Mouse (Mus musculus): ENCODE measurements around the gene Nsmce1. TPM values are rescaled to one million over a fixed set of nuclear protein-coding genes. Genes with fewer than 3 reads are reported as not detected.
A peak's percentile ranks its signal among the peaks of the same experiment; 100 is the strongest.
"Not testable (repeated sequence)": the region's sequence is repeated elsewhere in the genome, so short reads cannot be mapped to it uniquely, and the experiment has no call there.

The Nsmce1 gene
- polyA plus RNA-seq, 1 experiment = 35.8 TPM

- Histone ChIP-seq H3K4me1 (ENCODE audit: control insufficient read depth, insufficient read depth, insufficient read length, low read length) (peaks cover 12% of the 10 kb centered on the region; the same call in 1 of the 2 replicates), H3K27ac (ENCODE audit: insufficient read depth, low read depth, low read length) (no peak overlapping the region), H3K36me3 (ENCODE audit: control insufficient read depth, insufficient read depth, low read length) (no peaks in the 10 kb centered on the region), H3K4me3 (ENCODE audit: low read depth, low read length) (no peak overlapping the region), H3K27me3 (ENCODE audit: control insufficient read depth, insufficient read depth, low read length) (no peaks in the 10 kb centered on the region)
- WGBS = 63% methylated on average over 4 of the region's 4 CpGs
- TF ChIP-seq POLR2A (IDR thresholded peaks at IDR 0.05; ENCODE audit: low read depth, low read length) = no peak
- no peak for TF ChIP-seq CTCF (IDR thresholded peaks at IDR 0.05; ENCODE audit: extremely low read depth, insufficient read length, insufficient replicate concordance, low read depth, low read length)
Observed at GRCm38 (mm10) chr7:125442323-125442722, 49.1 kb downstream of the Nsmce1 start.

- 44% methylated on average over 8 of the region's 8 CpGs for WGBS
- Histone ChIP-seq H3K27me3 (ENCODE audit: control insufficient read depth, insufficient read depth, low read length) (no peaks in the 10 kb centered on the region), H3K4me3 (ENCODE audit: low read depth, low read length) (no peak overlapping the region), H3K36me3 (ENCODE audit: control insufficient read depth, insufficient read depth, low read length) (no peaks in the 10 kb centered on the region), H3K4me1 (ENCODE audit: control insufficient read depth, insufficient read depth, insufficient read length, low read length) (peaks cover 21% of the 10 kb centered on the region), H3K27ac (ENCODE audit: insufficient read depth, low read depth, low read length) (peak overlapping the region; percentile 54; the same call in 1 of the 2 replicates)
- TF ChIP-seq POLR2A (IDR thresholded peaks at IDR 0.05; ENCODE audit: low read depth, low read length) = no peak
- TF ChIP-seq CTCF (IDR thresholded peaks at IDR 0.05; ENCODE audit: extremely low read depth, insufficient read length, insufficient replicate concordance, low read depth, low read length) = no peak
Observed at GRCm38 (mm10) chr7:125434666-125435290, 56.6 kb downstream of the Nsmce1 start.

DNA sequence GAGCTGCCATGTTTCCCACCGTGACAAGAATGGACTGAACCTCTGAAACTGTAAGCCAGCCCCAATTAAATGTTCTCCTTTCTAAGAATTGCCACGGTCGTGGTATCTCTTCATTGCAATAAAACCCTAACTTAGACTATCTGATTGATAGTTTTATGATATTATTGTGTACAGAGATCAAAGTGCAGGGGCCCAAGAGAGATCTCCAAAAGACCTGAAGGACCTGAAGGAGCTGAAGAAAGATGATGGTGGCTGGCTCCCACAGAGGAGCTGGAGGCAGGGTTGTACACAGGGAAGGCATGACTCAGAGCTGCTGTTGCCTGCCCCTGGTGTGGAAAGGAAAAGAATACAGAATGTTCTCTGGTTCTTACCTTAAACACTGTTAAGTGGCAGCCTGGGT lies 57.5 kb downstream of the Nsmce1 start:
- peak overlapping the region; percentile 57; the same call in 1 of the 2 replicates for H3K27ac ChIP-seq (ENCODE audit: insufficient read depth, low read depth, low read length)
- 40% methylated on average over 3 of the region's 3 CpGs for WGBS
- no peak for TF ChIP-seq CTCF (IDR thresholded peaks at IDR 0.05; ENCODE audit: extremely low read depth, insufficient read length, insufficient replicate concordance, low read depth, low read length)
- no peak for TF ChIP-seq POLR2A (IDR thresholded peaks at IDR 0.05; ENCODE audit: low read depth, low read length)
- no peaks in the 10 kb centered on the region for H3K27me3 ChIP-seq (ENCODE audit: control insufficient read depth, insufficient read depth, low read length)
- H3K4me3 ChIP-seq (ENCODE audit: low read depth, low read length) = no peak overlapping the region
- peaks cover 21% of the 10 kb centered on the region for H3K4me1 ChIP-seq (ENCODE audit: control insufficient read depth, insufficient read depth, insufficient read length, low read length)
- H3K36me3 ChIP-seq (ENCODE audit: control insufficient read depth, insufficient read depth, low read length) = no peaks in the 10 kb centered on the region

GRCm38 (mm10) chr7:125430170-125430842 lies 61.1 kb downstream of the Nsmce1 start:
- no peak overlapping the region for H3K4me3 ChIP-seq (ENCODE audit: low read depth, low read length)
- WGBS = 34% methylated on average over 7 of the region's 7 CpGs
- TF ChIP-seq CTCF (IDR thresholded peaks at IDR 0.05; ENCODE audit: extremely low read depth, insufficient read length, insufficient replicate concordance, low read depth, low read length) = no peak
- TF ChIP-seq POLR2A (IDR thresholded peaks at IDR 0.05; ENCODE audit: low read depth, low read length) = no peak
- no peaks in the 10 kb centered on the region for H3K27me3 ChIP-seq (ENCODE audit: control insufficient read depth, insufficient read depth, low read length)
- no peaks in the 10 kb centered on the region for H3K36me3 ChIP-seq (ENCODE audit: control insufficient read depth, insufficient read depth, low read length)
- H3K27ac ChIP-seq (ENCODE audit: insufficient read depth, low read depth, low read length) = no peak overlapping the region
- peaks cover 21% of the 10 kb centered on the region for H3K4me1 ChIP-seq (ENCODE audit: control insufficient read depth, insufficient read depth, insufficient read length, low read length)

DNA sequence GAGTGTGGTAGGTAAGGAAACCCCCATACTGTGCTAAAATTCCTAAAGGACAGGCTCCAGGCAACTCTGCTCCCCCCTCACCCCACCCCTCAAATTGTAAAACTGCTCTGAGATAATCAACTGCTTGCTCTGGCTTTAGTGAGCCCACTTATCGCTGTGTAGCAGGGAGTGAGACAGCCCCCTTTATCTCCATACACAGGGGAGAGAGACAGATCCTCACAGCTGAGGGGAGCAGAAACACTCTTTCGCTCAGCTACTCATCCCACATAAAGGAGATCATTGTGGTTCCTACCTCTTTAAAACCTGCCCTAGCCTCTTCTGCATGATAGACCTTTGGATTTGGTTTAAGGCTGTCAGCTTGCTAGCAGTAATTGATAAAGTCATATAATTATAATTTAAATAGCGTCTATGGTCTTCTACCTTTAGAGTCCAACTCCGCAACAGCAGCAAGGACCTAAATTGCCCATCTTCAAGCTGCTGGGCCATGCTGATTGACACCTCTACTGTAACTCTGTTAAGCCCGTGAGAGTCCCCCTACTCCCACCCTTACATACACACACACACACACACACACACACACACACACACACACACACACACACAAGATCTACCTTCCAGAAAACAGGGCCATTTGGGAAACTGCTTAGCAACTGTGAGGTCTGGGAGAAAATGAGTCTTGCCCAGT lies 62.4 kb downstream of the Nsmce1 start:
- WGBS = 84% methylated on average over 5 of the region's 5 CpGs
- H3K27ac ChIP-seq (ENCODE audit: insufficient read depth, low read depth, low read length); H3K36me3 ChIP-seq (ENCODE audit: control insufficient read depth, insufficient read depth, low read length); H3K4me3 ChIP-seq (ENCODE audit: low read depth, low read length); H3K27me3 ChIP-seq (ENCODE audit: control insufficient read depth, insufficient read depth, low read length): not testable (repeated sequence)
- H3K4me1 ChIP-seq (ENCODE audit: control insufficient read depth, insufficient read depth, insufficient read length, low read length) = peaks cover 14% of the 10 kb centered on the region; the same call in 1 of the 2 replicates

DNA sequence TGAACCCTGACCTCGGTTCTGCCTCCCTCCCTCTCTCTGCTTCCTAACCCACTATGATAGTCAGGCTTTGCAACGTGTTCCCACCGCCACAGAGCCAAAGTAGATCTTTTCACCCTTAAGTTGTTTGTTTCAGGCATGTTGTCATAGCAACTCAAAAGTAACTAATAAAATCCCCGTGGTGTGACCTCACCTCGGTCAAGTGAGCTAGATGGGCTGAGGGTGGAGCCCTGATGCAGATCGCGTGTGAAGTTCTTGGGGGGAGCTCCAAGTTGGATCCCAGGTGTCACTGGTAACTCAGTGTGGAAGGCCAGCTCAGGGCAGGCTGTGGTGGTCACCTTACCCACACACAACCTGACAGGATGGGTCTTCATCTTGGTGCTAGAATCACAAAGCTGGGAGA lies 63.0 kb downstream of the Nsmce1 start:
- WGBS = 70% methylated on average over 7 of the region's 7 CpGs
- H3K27me3 ChIP-seq (ENCODE audit: control insufficient read depth, insufficient read depth, low read length) = no peaks in the 10 kb centered on the region
- no peaks in the 10 kb centered on the region for H3K36me3 ChIP-seq (ENCODE audit: control insufficient read depth, insufficient read depth, low read length)
- H3K4me1 ChIP-seq (ENCODE audit: control insufficient read depth, insufficient read depth, insufficient read length, low read length) = peaks cover 10% of the 10 kb centered on the region; the same call in 1 of the 2 replicates
- no peak overlapping the region for H3K27ac ChIP-seq (ENCODE audit: insufficient read depth, low read depth, low read length)
- H3K4me3 ChIP-seq (ENCODE audit: low read depth, low read length) = no peak overlapping the region
- TF ChIP-seq POLR2A (IDR thresholded peaks at IDR 0.05; ENCODE audit: low read depth, low read length) (no peak), CTCF (IDR thresholded peaks at IDR 0.05; ENCODE audit: extremely low read depth, insufficient read length, insufficient replicate concordance, low read depth, low read length) (no peak)

DNA sequence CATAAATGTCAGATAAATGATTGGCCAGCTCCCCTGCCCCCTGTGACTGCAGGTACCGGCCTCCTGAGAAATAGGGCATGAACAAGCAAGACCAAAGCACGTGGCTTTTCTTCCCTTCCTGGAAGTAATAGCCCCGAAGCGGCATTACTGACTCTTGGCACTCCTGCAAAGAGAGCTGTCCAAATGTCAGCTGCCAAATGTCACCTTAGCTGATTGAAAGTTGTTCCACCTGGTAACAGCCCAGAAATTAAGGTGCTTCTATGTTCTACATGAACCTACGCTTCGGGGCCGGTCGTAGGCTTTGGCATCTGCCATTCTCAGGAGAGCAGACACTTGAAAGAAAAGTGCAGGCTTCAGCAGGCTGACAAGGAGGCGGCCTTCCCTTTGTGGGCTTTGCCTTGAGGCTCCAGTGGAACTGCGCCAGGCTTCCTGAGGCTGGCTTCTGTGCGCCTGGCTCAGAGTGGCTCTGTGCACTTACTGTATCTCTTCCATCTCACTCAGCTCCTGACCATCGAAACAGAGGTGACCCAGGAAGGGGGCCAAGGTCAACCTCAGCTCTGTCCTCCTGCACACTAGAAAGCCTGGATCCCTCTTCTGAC lies 63.8 kb downstream of the Nsmce1 start:
- 60% methylated on average over 12 of the region's 12 CpGs for WGBS
- TF ChIP-seq CTCF (IDR thresholded peaks at IDR 0.05; ENCODE audit: extremely low read depth, insufficient read length, insufficient replicate concordance, low read depth, low read length) (no peak), POLR2A (IDR thresholded peaks at IDR 0.05; ENCODE audit: low read depth, low read length) (no peak)
- no peak overlapping the region for H3K4me3 ChIP-seq (ENCODE audit: low read depth, low read length)
- no peaks in the 10 kb centered on the region for H3K36me3 ChIP-seq (ENCODE audit: control insufficient read depth, insufficient read depth, low read length)
- peaks cover 7% of the 10 kb centered on the region; the same call in 1 of the 2 replicates for H3K4me1 ChIP-seq (ENCODE audit: control insufficient read depth, insufficient read depth, insufficient read length, low read length)
- no peak overlapping the region for H3K27ac ChIP-seq (ENCODE audit: insufficient read depth, low read depth, low read length)
- no peaks in the 10 kb centered on the region for H3K27me3 ChIP-seq (ENCODE audit: control insufficient read depth, insufficient read depth, low read length)

Data from small intestine, adult 2 months (tissue).